Mouse (Mus musculus): ENCODE measurements at regions not wholly inside any gene's neighbourhood (a gene's known extent, or its start where the extent isn't known, plus 50 kb on each side); places are given as distances from the start of the nearest gene placed in this dataset.
A peak's percentile ranks its signal among the peaks of the same experiment; 100 is the strongest.

DNA sequence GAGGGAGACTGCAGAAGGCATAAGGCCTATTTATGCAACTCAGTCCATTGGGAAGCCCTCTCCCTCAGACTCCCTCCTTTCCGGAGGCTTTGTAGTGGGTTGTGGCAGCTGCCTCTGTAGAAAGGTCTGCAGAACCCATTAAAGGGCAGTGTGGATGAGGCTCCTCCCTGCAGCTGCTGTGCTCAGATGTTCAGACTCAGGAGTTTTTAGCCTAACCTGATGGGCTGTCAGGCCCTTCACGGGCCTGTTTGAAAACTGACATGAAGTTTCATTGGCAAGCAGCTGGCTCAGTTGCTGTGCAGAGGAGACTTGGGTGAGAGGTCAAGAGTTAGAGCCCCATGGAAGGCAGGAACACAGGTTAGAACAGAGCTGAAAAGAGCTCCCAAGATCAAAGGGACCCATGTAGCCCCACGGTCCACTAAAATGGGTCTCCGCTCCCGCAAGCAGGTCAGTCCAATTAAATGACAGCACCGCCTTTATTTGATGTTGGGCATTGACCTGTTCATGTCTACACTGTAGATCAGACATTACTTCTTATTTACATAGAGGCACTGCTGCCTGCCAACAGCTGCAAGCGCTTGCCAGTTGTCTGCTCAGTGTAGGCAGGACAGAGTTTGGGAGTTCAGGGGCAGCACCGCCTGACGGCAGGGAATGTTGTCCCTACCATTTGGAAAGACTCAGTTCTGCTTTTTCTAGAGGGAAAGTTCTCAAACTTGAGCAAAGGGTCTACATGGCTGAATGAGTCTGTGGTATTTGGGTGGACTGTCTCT is 53.8 kb upstream of the Usp46 start:
- Histone ChIP-seq H3K9me3 (ENCODE audit: low read length) (no peaks in the 10 kb centered on the region; the same call in 1 of the 2 replicates), H3K4me2 (replicated peaks; ENCODE audit: low read depth, low read length) (no peak overlapping the region), H3K4me3 (ENCODE audit: low read length) (no peak overlapping the region), H3K27me3 (ENCODE audit: insufficient read depth, low read length) (no peaks in the 10 kb centered on the region), H3K27ac (ENCODE audit: low read length) (peak overlapping the region; percentile 65), H3K4me1 (ENCODE audit: insufficient read depth, low read length) (peaks cover 11% of the 10 kb centered on the region), H3K36me3 (ENCODE audit: insufficient read depth, low read length) (no peaks in the 10 kb centered on the region), H3K9ac (replicated peaks; ENCODE audit: low read length) (no peak overlapping the region)
- 36% methylated on average over 9 of the region's 9 CpGs for WGBS
- peak; percentile 61 for ATAC-seq (ENCODE audit: low FRiP score, low TSS enrichment)

GRCm38 (mm10) chr5:74126015-74126896 is 58.0 kb upstream of the Usp46 start:
- ATAC-seq (ENCODE audit: low FRiP score, low TSS enrichment), result peak; percentile 88
- Histone ChIP-seq H3K4me1 (ENCODE audit: insufficient read depth, low read length) (peaks cover 11% of the 10 kb centered on the region), H3K4me3 (ENCODE audit: low read length) (peak overlapping the region; percentile 28), H3K9ac (replicated peaks; ENCODE audit: low read length) (peak overlapping the region; percentile 41; the same call in 1 of the 2 replicates), H3K36me3 (ENCODE audit: insufficient read depth, low read length) (no peaks in the 10 kb centered on the region), H3K4me2 (replicated peaks; ENCODE audit: low read depth, low read length) (peak overlapping the region; percentile 45), H3K9me3 (ENCODE audit: low read length) (no peaks in the 10 kb centered on the region; the same call in 1 of the 2 replicates), H3K27ac (ENCODE audit: low read length) (no peak overlapping the region), H3K27me3 (ENCODE audit: insufficient read depth, low read length) (no peaks in the 10 kb centered on the region)
- WGBS, result 69% methylated on average over 31 of the region's 32 CpGs

- Histone ChIP-seq H3K9ac (replicated peaks; ENCODE audit: low read length) (no peak overlapping the region), H3K4me1 (ENCODE audit: insufficient read depth, low read length) (peaks cover 2% of the 10 kb centered on the region; the same call in 1 of the 2 replicates), H3K9me3 (ENCODE audit: low read length) (no peaks in the 10 kb centered on the region; the same call in 1 of the 2 replicates), H3K4me3 (ENCODE audit: low read length) (no peak overlapping the region), H3K27me3 (ENCODE audit: insufficient read depth, low read length) (no peaks in the 10 kb centered on the region), H3K27ac (ENCODE audit: low read length) (no peak overlapping the region), H3K36me3 (ENCODE audit: insufficient read depth, low read length) (no peaks in the 10 kb centered on the region), H3K4me2 (replicated peaks; ENCODE audit: low read depth, low read length) (no peak overlapping the region)
- no peak for ATAC-seq (ENCODE audit: low FRiP score, low TSS enrichment)
- WGBS, result 61% methylated on average over 6 of the region's 6 CpGs
Measured at GRCm38 (mm10) chr5:74127518-74127917, 59.3 kb upstream of the Usp46 start.

GRCm38 (mm10) chr5:74129636-74130035 is 61.4 kb upstream of the Usp46 start:
- no peaks in the 10 kb centered on the region for H3K27me3 ChIP-seq (ENCODE audit: insufficient read depth, low read length)
- H3K27ac ChIP-seq (ENCODE audit: low read length), result no peak overlapping the region
- no peaks in the 10 kb centered on the region for H3K36me3 ChIP-seq (ENCODE audit: insufficient read depth, low read length)
- H3K4me1 ChIP-seq (ENCODE audit: insufficient read depth, low read length), result no peaks in the 10 kb centered on the region
- no peak overlapping the region for H3K4me2 ChIP-seq (replicated peaks; ENCODE audit: low read depth, low read length)
- no peak overlapping the region for H3K9ac ChIP-seq (replicated peaks; ENCODE audit: low read length)
- no peak for ATAC-seq (ENCODE audit: low FRiP score, low TSS enrichment)
- H3K4me3 ChIP-seq (ENCODE audit: low read length), result no peak overlapping the region
- no peaks in the 10 kb centered on the region for H3K9me3 ChIP-seq (ENCODE audit: low read length)

DNA sequence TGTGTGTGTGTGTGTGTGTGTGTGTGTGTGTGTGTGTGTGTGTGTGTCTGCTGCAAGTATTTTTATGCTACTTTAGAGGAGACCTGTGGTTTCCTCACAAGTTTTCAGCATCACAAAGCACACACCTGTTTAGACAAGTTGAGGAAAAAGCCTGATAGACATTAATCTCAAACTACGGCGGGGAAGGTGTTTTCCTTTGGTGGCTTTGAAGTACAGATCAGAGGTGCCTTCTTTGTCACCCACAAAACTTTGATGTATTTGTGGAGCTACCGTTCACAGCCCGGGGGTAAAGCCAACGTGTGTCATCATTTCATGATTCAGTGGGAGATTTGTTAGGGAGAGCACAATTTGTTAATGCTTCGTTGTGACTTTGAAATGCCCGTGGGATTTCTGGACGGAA is 62.4 kb upstream of the Rasl11b start:
- H3K4me2 ChIP-seq (replicated peaks; ENCODE audit: low read depth, low read length), result no peak overlapping the region
- no peaks in the 10 kb centered on the region for H3K27me3 ChIP-seq (ENCODE audit: insufficient read depth, low read length)
- H3K27ac ChIP-seq (ENCODE audit: low read length), result no peak overlapping the region
- peaks cover 8% of the 10 kb centered on the region for H3K4me1 ChIP-seq (ENCODE audit: insufficient read depth, low read length)
- ATAC-seq (ENCODE audit: low FRiP score, low TSS enrichment), result no peak
- no peaks in the 10 kb centered on the region for H3K36me3 ChIP-seq (ENCODE audit: insufficient read depth, low read length)
- 0 out of 2 replicates have a peak, but pooled peaks cover 3% of the 10 kb centered on the region for H3K9me3 ChIP-seq (ENCODE audit: low read length)
- 39% methylated on average over 8 of the region's 8 CpGs for WGBS
- H3K4me3 ChIP-seq (ENCODE audit: low read length), result no peak overlapping the region
- no peak overlapping the region for H3K9ac ChIP-seq (replicated peaks; ENCODE audit: low read length)

GRCm38 (mm10) chr5:74136377-74136776 is 58.7 kb upstream of the Rasl11b start:
- H3K36me3 ChIP-seq (ENCODE audit: insufficient read depth, low read length), result no peaks in the 10 kb centered on the region
- no peak overlapping the region for H3K9ac ChIP-seq (replicated peaks; ENCODE audit: low read length)
- no peak overlapping the region for H3K4me3 ChIP-seq (ENCODE audit: low read length)
- no peaks in the 10 kb centered on the region for H3K27me3 ChIP-seq (ENCODE audit: insufficient read depth, low read length)
- WGBS, result 47% methylated on average over 5 of the region's 5 CpGs
- ATAC-seq (ENCODE audit: low FRiP score, low TSS enrichment), result peak; percentile 64; the same call in 1 of the 2 replicates
- peak overlapping the region; percentile 55; the same call in 1 of the 2 replicates for H3K27ac ChIP-seq (ENCODE audit: low read length)
- H3K4me2 ChIP-seq (replicated peaks; ENCODE audit: low read depth, low read length), result no peak overlapping the region
- peaks cover 8% of the 10 kb centered on the region for H3K4me1 ChIP-seq (ENCODE audit: insufficient read depth, low read length)
- 0 out of 2 replicates have a peak, but pooled peaks cover 3% of the 10 kb centered on the region for H3K9me3 ChIP-seq (ENCODE audit: low read length)

GRCm38 (mm10) chr5:74136868-74137439 is 58.1 kb upstream of the Rasl11b start:
- WGBS, result 16% methylated on average over 5 of the region's 5 CpGs
- H3K4me3 ChIP-seq (ENCODE audit: low read length), result no peak overlapping the region
- H3K9ac ChIP-seq (replicated peaks; ENCODE audit: low read length), result no peak overlapping the region
- 0 out of 2 replicates have a peak, but pooled peaks cover 3% of the 10 kb centered on the region for H3K9me3 ChIP-seq (ENCODE audit: low read length)
- no peak overlapping the region for H3K4me2 ChIP-seq (replicated peaks; ENCODE audit: low read depth, low read length)
- H3K27me3 ChIP-seq (ENCODE audit: insufficient read depth, low read length), result no peaks in the 10 kb centered on the region
- peaks cover 8% of the 10 kb centered on the region for H3K4me1 ChIP-seq (ENCODE audit: insufficient read depth, low read length)
- peak overlapping the region; percentile 55; the same call in 1 of the 2 replicates for H3K27ac ChIP-seq (ENCODE audit: low read length)
- ATAC-seq (ENCODE audit: low FRiP score, low TSS enrichment), result 0 out of 2 replicates have a peak, but pooled peaks have one; percentile 42
- no peaks in the 10 kb centered on the region for H3K36me3 ChIP-seq (ENCODE audit: insufficient read depth, low read length)

GRCm38 (mm10) chr5:74143994-74144393 is 51.1 kb upstream of the Rasl11b start:
- Histone ChIP-seq H3K27ac (ENCODE audit: low read length) (no peak overlapping the region), H3K9ac (replicated peaks; ENCODE audit: low read length) (no peak overlapping the region)

DNA sequence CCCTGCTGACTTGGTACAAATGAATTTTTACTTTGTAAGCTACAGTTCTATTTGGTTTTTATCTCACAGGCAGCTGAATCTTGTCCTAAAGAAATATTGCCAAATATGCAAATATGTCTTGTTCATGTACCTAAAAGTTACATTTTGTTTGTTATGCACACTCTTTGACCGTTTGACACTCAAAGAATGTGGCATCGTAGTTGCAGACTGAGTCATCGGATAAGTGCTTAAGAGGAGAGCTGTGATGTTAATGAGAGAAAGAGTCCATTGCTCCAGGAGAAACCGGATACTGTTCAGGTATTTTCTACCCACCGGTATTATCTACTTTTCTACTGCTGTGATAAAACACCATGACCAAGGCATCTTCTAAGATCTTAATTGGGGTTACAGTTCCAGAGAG is 50.3 kb upstream of the Rasl11b start:
- Histone ChIP-seq H3K36me3 (ENCODE audit: insufficient read depth, low read length) (no peaks in the 10 kb centered on the region), H3K9me3 (ENCODE audit: low read length) (no peaks in the 10 kb centered on the region), H3K27me3 (ENCODE audit: insufficient read depth, low read length) (no peaks in the 10 kb centered on the region), H3K4me3 (ENCODE audit: low read length) (no peak overlapping the region), H3K4me1 (ENCODE audit: insufficient read depth, low read length) (peaks cover 6% of the 10 kb centered on the region; the same call in 1 of the 2 replicates), H3K9ac (replicated peaks; ENCODE audit: low read length) (no peak overlapping the region), H3K27ac (ENCODE audit: low read length) (no peak overlapping the region), H3K4me2 (replicated peaks; ENCODE audit: low read depth, low read length) (no peak overlapping the region)
- no peak for ATAC-seq (ENCODE audit: low FRiP score, low TSS enrichment)
- WGBS, result 63% methylated on average over 5 of the region's 5 CpGs

More at GRCm38 (mm10) chr5:74143994-74144393, 51.1 kb upstream of the Rasl11b start:
- Histone ChIP-seq H3K4me2 (replicated peaks; ENCODE audit: low read depth, low read length) (no peak overlapping the region), H3K4me1 (ENCODE audit: insufficient read depth, low read length) (peaks cover 6% of the 10 kb centered on the region; the same call in 1 of the 2 replicates), H3K36me3 (ENCODE audit: insufficient read depth, low read length) (no peaks in the 10 kb centered on the region), H3K4me3 (ENCODE audit: low read length) (no peak overlapping the region), H3K27me3 (ENCODE audit: insufficient read depth, low read length) (no peaks in the 10 kb centered on the region), H3K9me3 (ENCODE audit: low read length) (no peaks in the 10 kb centered on the region)
- ATAC-seq (ENCODE audit: low FRiP score, low TSS enrichment), result no peak
- WGBS, result 96% methylated on average over 4 of the region's 4 CpGs
